Mouse (Mus musculus) forebrain, embryonic 14.5 days (tissue): Measurements from ENCODE around the gene Ffar2. TPM values are rescaled to one million over a fixed set of nuclear protein-coding genes. Genes with fewer than 3 reads are reported as not detected.

ENCODE experiments used
- ATAC-seq: fragments of 200-750 bp; cut with Nextera tagmentation; 2 replicates; pipeline ENCODE4 v1.8.0; 2017; ENCODE audit warnings: mild to moderate bottlenecking, moderate library complexity
- DNase-seq: peaks from one replicate; pipeline ENCODE4 v3.0.0-alpha.2; 2015; ENCODE audit warnings: low spot score
- H3K27ac ChIP-seq: fragments of 300-500 bp; sonication (generic); 2 replicates; pipeline ENCODE4 v1.5.1; 2014; ENCODE audit warnings: low read depth, mild to moderate bottlenecking, control low read depth, low read length, moderate library complexity
- H3K27me3 ChIP-seq: fragments of 300-500 bp; sonication (generic); replicated peaks from 2 replicates; pipeline ENCODE4 v1.6.1; 2014; ENCODE audit warnings: low read length, control low read depth, mixed read lengths; ENCODE audit not compliant: control insufficient read depth, insufficient read depth
- H3K36me3 ChIP-seq: fragments of 300-500 bp; sonication (generic); 2 replicates; pipeline ENCODE4 v1.6.1; 2014; ENCODE audit warnings: low read length, control low read depth; ENCODE audit not compliant: control insufficient read depth, insufficient read depth
- H3K4me1 ChIP-seq: fragments of 300-500 bp; sonication (generic); 2 replicates; pipeline ENCODE4 v1.6.1; 2014; ENCODE audit warnings: antibody characterized with exemption, low read length, control low read depth; ENCODE audit not compliant: control insufficient read depth, insufficient read depth
- H3K4me2 ChIP-seq: fragments of 300-500 bp; sonication (generic); 2 replicates; pipeline ENCODE4 v1.6.1; 2014; ENCODE audit warnings: mild to moderate bottlenecking, control low read depth, low read length
- H3K4me3 ChIP-seq: fragments of 300-500 bp; sonication (generic); 2 replicates; pipeline ENCODE4 v1.5.1; 2014; ENCODE audit warnings: low read depth, low read length, control low read depth
- H3K9ac ChIP-seq: fragments of 300-500 bp; sonication (generic); 2 replicates; pipeline ENCODE4 v1.6.1; 2014; ENCODE audit warnings: mild to moderate bottlenecking, low read length, control low read depth, moderate library complexity
- H3K9me3 ChIP-seq: fragments of 300-500 bp; sonication (generic); replicated peaks from 2 replicates; pipeline ENCODE4 v1.6.1; 2016; ENCODE audit warnings: low read length, control low read depth, mixed read lengths; ENCODE audit not compliant: control insufficient read depth
- whole genome bisulfite sequencing: fragments of 180-500 bp; shearing (Covaris S2); extraction: QIAGEN DNeasy Blood & Tissue Kit; methylation state at CpG from one replicate; pipeline ENCODE4 v1.1.7; 2014; 5-methylcytosine and 5-hydroxymethylcytosine counted together
- polyA plus RNA-seq: library from polyadenylated mRNA; unstranded; fragments of >200 nt; fragmentation: Nextera tagmentation; extraction: Ambion mirVana; gene quantifications from 2 replicates; pipeline ENCODE4 v1.2.1, GENCODE M21; 2014

Ffar2 gene
- polyA plus RNA-seq, 1 experiment from 2014 or later: 0.11 TPM

DNA sequence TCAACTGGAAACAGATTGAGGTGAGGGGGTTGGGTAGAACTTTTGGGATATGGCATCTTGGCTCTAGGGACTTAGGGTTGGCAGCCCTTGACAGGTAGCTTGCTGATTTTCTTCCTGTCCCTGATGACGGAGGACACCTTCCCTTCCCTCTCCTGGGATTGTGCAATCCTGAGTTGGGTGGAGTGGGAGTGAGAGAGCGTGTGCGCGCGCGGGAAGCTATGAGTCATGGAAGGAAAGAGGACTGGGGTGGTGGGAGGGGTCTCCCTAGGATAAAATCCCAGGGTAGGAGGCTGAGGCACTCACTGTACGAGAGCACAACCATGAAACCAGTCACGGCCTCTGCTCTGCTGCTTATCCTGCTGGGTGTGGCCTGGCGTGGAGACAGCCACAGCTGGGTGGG lies 47.5 kb downstream of the Ffar2 start:
- Histone ChIP-seq H3K27me3 (no peaks in the 10 kb centered on the region), H3K9ac (no peak overlapping the region), H3K4me1 (no peaks in the 10 kb centered on the region), H3K36me3 (no peaks in the 10 kb centered on the region), H3K4me2 (no peak overlapping the region), H3K9me3 (0 out of 2 replicates have a peak, but pooled peaks cover 4% of the 10 kb centered on the region), H3K27ac (no peak overlapping the region), H3K4me3 (no peak overlapping the region)
- DNase-seq: no peak
- WGBS: 93% methylated on average over 9 of the region's 9 CpGs
- no peak for ATAC-seq

DNA sequence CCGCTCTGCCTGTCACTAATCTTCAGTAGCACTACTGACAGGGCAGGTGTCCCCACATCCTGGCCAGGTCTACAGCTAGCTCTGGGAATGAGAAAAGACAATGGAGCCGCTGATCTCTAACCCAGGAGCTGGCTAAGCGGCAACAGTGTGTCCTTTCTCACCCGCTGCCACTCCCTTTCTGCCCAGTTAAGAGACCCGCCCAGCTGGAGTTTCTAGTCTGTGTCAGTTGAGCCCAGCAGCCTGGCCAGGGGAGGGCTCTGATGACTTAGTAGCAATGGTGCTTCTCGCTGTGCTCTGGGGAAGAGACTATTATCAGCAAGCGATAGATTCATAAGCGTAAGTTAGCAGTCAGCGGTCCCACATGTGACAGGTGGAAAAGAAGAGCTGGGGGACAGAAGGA lies 54.3 kb downstream of the Ffar2 start:
- Histone ChIP-seq H3K4me2 (no peak overlapping the region), H3K4me3 (no peak overlapping the region), H3K4me1 (no peaks in the 10 kb centered on the region), H3K27ac (no peak overlapping the region), H3K9ac (no peak overlapping the region), H3K27me3 (no peaks in the 10 kb centered on the region), H3K36me3 (no peaks in the 10 kb centered on the region), H3K9me3 (0 out of 2 replicates have a peak, but pooled peaks cover 4% of the 10 kb centered on the region)
- DNase-seq (no peak), ATAC-seq (no peak)
- 28% methylated on average over 9 of the region's 9 CpGs for WGBS

Other genes with a start within 250 kb of the Ffar2 start
- gene Kmt2b, start 235.0 kb downstream of the Ffar2 start, polyA plus RNA-seq: 8.7 and 9.6 TPM in 2 replicates
- 0.12 and 0.34 TPM in 2 replicates for gene Zbtb32, start 224.9 kb downstream of the Ffar2 start, polyA plus RNA-seq
- gene Upk1a, start 210.9 kb downstream of the Ffar2 start, polyA plus RNA-seq: 0.20 and 0.25 TPM in 2 replicates
- 909 and 1,141 TPM in 2 replicates for gene Cox6b1, start 197.6 kb downstream of the Ffar2 start, polyA plus RNA-seq
- not detected in 2 replicates for gene Etv2, start 187.9 kb downstream of the Ffar2 start, polyA plus RNA-seq
- 120 and 133 TPM in 2 replicates for gene Rbm42, start 173.5 kb downstream of the Ffar2 start, polyA plus RNA-seq
- 32.9 and 35.8 TPM in 2 replicates for gene Haus5, start 158.8 kb downstream of the Ffar2 start, polyA plus RNA-seq
- not detected in 2 replicates for gene Pmis2, start 152.2 kb downstream of the Ffar2 start, polyA plus RNA-seq
- gene 2200002J24Rik, start 124.8 kb downstream of the Ffar2 start, polyA plus RNA-seq: not detected in 2 replicates
- gene Atp4a, start 111.6 kb downstream of the Ffar2 start, polyA plus RNA-seq: 0.84 and 1.2 TPM in 2 replicates
- gene Tmem147, start 94.2 kb downstream of the Ffar2 start, polyA plus RNA-seq: 228 and 286 TPM in 2 replicates
- gene Gapdhs, start 80.1 kb downstream of the Ffar2 start, polyA plus RNA-seq: 0.57 and 0.59 TPM in 2 replicates
- gene Sbsn, start 72.3 kb downstream of the Ffar2 start, polyA plus RNA-seq: 1.3 and 2.0 TPM in 2 replicates
- 0.74 and 0.88 TPM in 2 replicates for gene Dmkn, start 60.0 kb downstream of the Ffar2 start, polyA plus RNA-seq
- gene Krtdap, start 35.9 kb downstream of the Ffar2 start, polyA plus RNA-seq: 1.1 TPM in 1 of 2 replicates, not detected in the other
- gene Ffar3, start 32.4 kb upstream of the Ffar2 start, polyA plus RNA-seq: not detected in 2 replicates
- gene Ffar1, start 37.8 kb upstream of the Ffar2 start, polyA plus RNA-seq: not detected in 2 replicates
- gene Cd22, start 56.6 kb upstream of the Ffar2 start, polyA plus RNA-seq: not detected in 2 replicates
- 1.0 and 1.7 TPM in 2 replicates for gene Mag, start 91.1 kb upstream of the Ffar2 start, polyA plus RNA-seq
- not detected in 2 replicates for gene Hamp2, start 100.9 kb upstream of the Ffar2 start, polyA plus RNA-seq
- gene Hamp, start 120.3 kb upstream of the Ffar2 start, polyA plus RNA-seq: not detected in 2 replicates
- gene Usf2, start 133.0 kb upstream of the Ffar2 start, polyA plus RNA-seq: 20.3 and 25.0 TPM in 2 replicates
- 16.8 and 19.2 TPM in 2 replicates for gene Lsr, start 149.7 kb upstream of the Ffar2 start, polyA plus RNA-seq
- gene Fam187b, start 150.0 kb upstream of the Ffar2 start, polyA plus RNA-seq: 0.20 and 0.35 TPM in 2 replicates
- gene Fxyd5, start 218.7 kb upstream of the Ffar2 start, polyA plus RNA-seq: 17.2 and 18.4 TPM in 2 replicates
- 46.8 and 67.8 TPM in 2 replicates for gene Fxyd7, start 227.7 kb upstream of the Ffar2 start, polyA plus RNA-seq
- gene Fxyd1, start 233.4 kb upstream of the Ffar2 start, polyA plus RNA-seq: 9.4 and 12.3 TPM in 2 replicates
- 0.08 and 0.15 TPM in 2 replicates for gene Lgi4, start 235.6 kb upstream of the Ffar2 start, polyA plus RNA-seq